Mouse (Mus musculus) lung, embryonic 15.5 days (tissue): ENCODE results near the gene Klk7. TPM values are rescaled to one million over a fixed set of nuclear protein-coding genes. Genes with fewer than 3 reads are reported as not detected.

Experiments used
- ATAC-seq: fragments of 200-750 bp; cut with Nextera tagmentation; 2 replicates; pipeline ENCODE4 v1.8.0; 2017; ENCODE audit warnings: moderate number of reproducible peaks, borderline replicate concordance; ENCODE audit not compliant: low FRiP score, low TSS enrichment; ENCODE audit errors: extremely low read depth
- H3K27ac ChIP-seq: fragments of 300-500 bp; sonication (generic); 2 replicates; pipeline ENCODE4 v1.5.1; 2015; ENCODE audit warnings: moderate library complexity, mild to moderate bottlenecking, inconsistent platforms
- H3K27me3 ChIP-seq: fragments of 300-500 bp; sonication (generic); 2 replicates; pipeline ENCODE4 v1.6.1; 2015; ENCODE audit warnings: inconsistent platforms
- H3K36me3 ChIP-seq: fragments of 300-500 bp; sonication (generic); 2 replicates; pipeline ENCODE4 v1.6.1; 2015; ENCODE audit warnings: inconsistent platforms
- H3K4me1 ChIP-seq: fragments of 300-500 bp; sonication (generic); 2 replicates; pipeline ENCODE4 v1.6.1; 2015; ENCODE audit warnings: inconsistent platforms
- H3K4me2 ChIP-seq: fragments of 300-500 bp; sonication (generic); 2 replicates; pipeline ENCODE4 v1.6.1; 2015; ENCODE audit warnings: inconsistent platforms, mild to moderate bottlenecking, moderate library complexity
- H3K4me3 ChIP-seq: fragments of 300-500 bp; sonication (generic); 2 replicates; pipeline ENCODE4 v1.5.1; 2015; ENCODE audit warnings: mild to moderate bottlenecking, inconsistent platforms
- H3K9ac ChIP-seq: fragments of 300-500 bp; sonication (generic); 2 replicates; pipeline ENCODE4 v1.6.1; 2015; ENCODE audit warnings: inconsistent platforms
- H3K9me3 ChIP-seq: fragments of 300-500 bp; sonication (generic); 2 replicates; pipeline ENCODE4 v1.6.1; 2016; ENCODE audit warnings: inconsistent platforms
- WGBS: fragments of 180-500 bp; shearing (Covaris S2); methylation state at CpG from one replicate; pipeline ENCODE4 v1.1.7; 2015; 5-methylcytosine and 5-hydroxymethylcytosine counted together
- polyA plus RNA-seq: library from polyadenylated mRNA; unstranded; fragments of >200 nt; fragmentation: Nextera tagmentation; extraction: Ambion mirVana; gene quantifications from 2 replicates; pipeline ENCODE4 v1.2.1, GENCODE M21; 2015

Klk7 gene
- polyA plus RNA-seq, 1 experiment from 2014 or later: not detected

DNA sequence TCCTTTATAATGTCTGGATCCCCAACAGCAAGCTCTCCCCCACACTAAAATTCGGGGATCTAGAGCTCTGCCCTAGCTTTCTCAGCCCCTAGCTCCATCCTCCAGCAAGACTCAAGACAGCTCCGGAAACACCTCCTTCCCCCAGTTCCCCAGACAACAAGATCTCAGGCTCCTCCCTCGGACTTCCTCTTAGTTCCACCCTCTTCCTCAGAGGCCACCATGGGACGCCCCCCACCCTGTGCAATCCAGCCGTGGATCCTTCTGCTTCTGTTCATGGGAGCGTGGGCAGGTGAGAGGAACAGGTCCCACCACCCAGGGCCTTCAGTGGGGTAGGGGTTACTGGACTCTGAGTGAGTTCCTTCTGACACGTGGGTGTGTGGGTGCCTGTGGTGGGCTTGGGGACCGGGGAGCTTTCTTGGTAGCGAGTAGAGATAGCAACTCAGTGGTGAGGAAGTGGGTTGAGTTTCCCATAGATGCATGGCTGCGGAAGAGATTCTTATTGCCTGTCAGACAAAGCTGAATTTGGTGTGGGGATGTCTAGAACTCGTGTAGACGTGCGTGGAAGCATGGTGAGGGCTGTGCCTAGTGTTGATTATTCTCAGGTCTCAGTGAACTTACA lies 13.1 kb upstream of the Klk7 start:
- Histone ChIP-seq H3K4me3 (peak overlapping the region; percentile 55), H3K4me2 (peak overlapping the region; percentile 87), H3K27ac (no peak overlapping the region), H3K4me1 (peaks cover 22% of the 10 kb centered on the region), H3K36me3 (no peaks in the 10 kb centered on the region), H3K9ac (peak overlapping the region; percentile 38), H3K27me3 (peaks cover 9% of the 10 kb centered on the region; the same call in 1 of the 2 replicates), H3K9me3 (no peaks in the 10 kb centered on the region)
- WGBS: 36% methylated on average over 13 of the region's 13 CpGs
- ATAC-seq: peak; percentile 58; the same call in 1 of the 2 replicates

DNA sequence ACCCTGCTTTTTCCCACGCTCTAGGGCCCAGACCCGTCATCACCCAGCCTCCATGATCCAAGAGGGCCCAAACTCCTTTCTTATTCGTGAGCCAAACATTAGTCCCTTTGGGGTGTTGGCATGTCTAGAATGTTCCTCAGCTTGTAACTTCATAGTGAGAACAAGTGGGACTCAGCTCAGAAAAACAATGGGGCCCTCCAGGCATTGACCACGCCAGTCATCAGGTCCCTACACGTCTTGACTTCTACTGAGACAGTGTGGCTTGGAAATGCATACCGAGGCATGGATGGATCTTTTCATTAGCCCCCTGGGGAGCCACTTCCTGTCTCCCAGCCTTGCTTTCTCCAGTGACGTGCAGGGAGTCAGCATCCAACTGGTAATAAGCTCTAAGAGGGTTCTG lies 11.2 kb upstream of the Klk7 start:
- no peak overlapping the region for H3K4me3 ChIP-seq
- WGBS: 66% methylated on average over 7 of the region's 7 CpGs

DNA sequence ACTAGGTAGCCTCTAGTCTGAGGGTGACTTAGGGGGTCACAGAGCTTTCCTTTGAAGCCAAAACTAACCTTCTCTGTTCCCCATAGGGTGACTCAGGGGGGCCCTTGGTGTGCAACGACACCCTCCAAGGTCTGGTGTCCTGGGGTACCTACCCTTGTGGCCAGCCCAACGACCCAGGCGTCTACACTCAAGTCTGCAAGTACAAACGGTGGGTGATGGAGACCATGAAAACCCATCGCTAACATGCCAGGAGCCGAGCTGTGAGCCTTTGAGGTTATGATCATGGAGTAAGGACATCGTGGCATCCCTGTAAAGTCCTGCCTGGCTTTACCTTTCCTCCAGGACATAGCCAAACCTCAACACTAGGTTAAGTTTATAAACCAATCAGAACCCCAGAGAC lies 4.1 kb downstream of the Klk7 start:
- Histone ChIP-seq H3K4me2 (no peak overlapping the region), H3K4me3 (no peak overlapping the region), H3K9me3 (no peaks in the 10 kb centered on the region), H3K36me3 (no peaks in the 10 kb centered on the region), H3K4me1 (no peaks in the 10 kb centered on the region), H3K9ac (no peak overlapping the region), H3K27me3 (no peaks in the 10 kb centered on the region), H3K27ac (no peak overlapping the region)
- no peak for ATAC-seq
- WGBS: 86% methylated on average over 7 of the region's 7 CpGs

More for the DNA sequence above, 11.2 kb upstream of the Klk7 start:
- no peak overlapping the region for H3K4me2 ChIP-seq
- ATAC-seq: no peak
- peaks cover 9% of the 10 kb centered on the region; the same call in 1 of the 2 replicates for H3K27me3 ChIP-seq
- no peak overlapping the region for H3K9ac ChIP-seq
- peaks cover 22% of the 10 kb centered on the region for H3K4me1 ChIP-seq
- H3K9me3 ChIP-seq: no peaks in the 10 kb centered on the region
- no peaks in the 10 kb centered on the region for H3K36me3 ChIP-seq
- H3K27ac ChIP-seq: no peak overlapping the region

DNA sequence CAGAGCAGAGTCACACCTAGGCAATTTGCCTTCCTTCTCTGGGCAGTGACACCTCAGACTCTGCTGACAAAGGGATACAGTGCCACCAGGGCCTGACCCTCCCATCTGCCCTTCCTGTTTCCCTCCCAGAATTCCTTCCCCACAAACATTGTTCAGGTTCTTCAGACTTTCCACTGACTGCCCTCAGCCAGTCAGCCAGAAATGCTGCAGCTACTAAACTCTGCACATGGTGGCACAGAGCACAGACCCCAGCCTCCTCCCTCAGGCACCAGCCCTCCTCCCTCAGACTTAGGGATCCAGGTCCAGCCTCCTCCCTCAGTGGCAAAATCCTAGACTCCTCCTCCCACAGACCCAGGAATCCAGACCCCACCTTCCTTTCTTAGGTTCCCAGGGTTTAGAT lies 5.7 kb downstream of the Klk7 start:
- H3K36me3 ChIP-seq: no peaks in the 10 kb centered on the region
- no peak overlapping the region for H3K27ac ChIP-seq
- H3K9me3 ChIP-seq: no peaks in the 10 kb centered on the region
- no peaks in the 10 kb centered on the region for H3K27me3 ChIP-seq
- H3K9ac ChIP-seq: no peak overlapping the region
- H3K4me1 ChIP-seq: no peaks in the 10 kb centered on the region
- no peak overlapping the region for H3K4me3 ChIP-seq
- no peak overlapping the region for H3K4me2 ChIP-seq
- no peak for ATAC-seq

DNA sequence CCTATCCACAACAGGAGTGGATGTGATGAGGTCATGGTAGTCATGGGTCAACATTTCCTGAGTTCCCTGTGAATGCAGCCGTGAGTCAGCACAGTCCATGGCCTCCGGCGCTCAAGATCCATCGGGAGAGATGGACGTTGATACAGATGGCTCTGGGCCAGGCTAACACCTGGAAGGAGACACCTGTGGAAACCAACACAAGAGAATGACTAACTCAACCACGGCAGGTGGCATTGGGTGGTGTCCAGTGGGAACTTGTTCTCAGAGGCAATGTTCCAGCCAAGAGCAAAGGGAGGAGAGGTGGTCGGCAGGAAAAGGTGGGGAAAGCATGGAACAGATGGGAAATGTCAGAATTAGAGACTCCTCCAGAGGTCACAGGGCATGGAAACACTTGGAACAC lies 10.5 kb downstream of the Klk7 start:
- ATAC-seq: no peak
- H3K4me3 ChIP-seq: no peak overlapping the region
- H3K27ac ChIP-seq: no peak overlapping the region
- WGBS: 80% methylated on average over 7 of the region's 7 CpGs
- no peaks in the 10 kb centered on the region for H3K9me3 ChIP-seq
- no peaks in the 10 kb centered on the region for H3K4me1 ChIP-seq
- H3K27me3 ChIP-seq: no peaks in the 10 kb centered on the region
- no peak overlapping the region for H3K4me2 ChIP-seq
- no peak overlapping the region for H3K9ac ChIP-seq
- no peaks in the 10 kb centered on the region for H3K36me3 ChIP-seq

DNA sequence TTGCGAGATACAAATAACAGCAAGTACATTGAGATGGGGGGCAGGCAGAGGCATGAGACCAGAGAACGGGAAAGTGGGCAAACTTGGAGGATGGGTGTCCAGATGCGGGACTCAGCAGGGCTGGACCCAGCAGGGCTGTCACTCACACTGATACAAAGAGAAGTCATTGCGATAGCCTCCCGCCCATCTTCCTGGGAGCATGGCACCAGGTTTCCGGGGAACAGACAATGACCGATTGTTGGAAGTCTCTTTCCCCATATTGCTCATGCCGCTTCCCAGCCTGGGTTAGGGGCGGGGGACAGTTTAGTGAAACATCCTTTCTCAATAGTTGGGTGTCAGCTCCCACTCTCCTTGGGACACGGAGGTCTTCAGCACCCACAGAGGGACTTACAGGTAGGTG lies 13.1 kb downstream of the Klk7 start, which contains the start of gene Klk6:
Gene Klk6, plus strand, starts transcription at position 301 of the 400 bp plus-strand sequence.
- Histone ChIP-seq H3K27ac (no peak within 1 kb of the TSS), H3K36me3 (no peaks in the 10 kb centered on the region), H3K4me1 (no peaks in the 10 kb centered on the region), H3K4me3 (no peak within 1 kb of the TSS), H3K9me3 (no peaks in the 10 kb centered on the region), H3K4me2 (no peak within 1 kb of the TSS), H3K27me3 (no peaks in the 10 kb centered on the region), H3K9ac (no peak within 1 kb of the TSS)
- WGBS: 67% methylated on average over 10 of the region's 10 CpGs
- ATAC-seq: no peak

DNA sequence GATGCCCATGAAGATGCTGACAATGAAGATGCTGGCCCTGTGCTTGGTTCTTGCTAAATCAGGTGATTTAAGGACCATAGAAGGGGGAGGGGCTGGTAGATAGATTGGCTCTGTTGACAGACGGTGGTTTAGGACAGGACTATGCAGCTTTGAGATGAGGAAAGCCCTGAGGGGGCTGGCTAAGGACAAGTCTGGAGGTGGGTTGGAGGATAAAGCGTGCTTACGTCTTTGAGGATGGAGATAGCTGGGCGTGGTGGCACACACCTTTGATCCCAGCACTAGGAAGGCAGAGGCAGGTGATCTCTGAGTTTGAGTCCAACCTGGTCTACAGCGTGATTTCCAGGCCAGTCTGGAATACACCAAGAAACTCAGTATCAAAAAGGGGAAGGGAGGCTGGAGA lies 15.0 kb downstream of the Klk7 start:
- Histone ChIP-seq H3K9me3 (no peaks in the 10 kb centered on the region), H3K36me3 (no peaks in the 10 kb centered on the region), H3K27me3 (no peaks in the 10 kb centered on the region), H3K4me3 (no peak overlapping the region), H3K4me1 (no peaks in the 10 kb centered on the region), H3K27ac (no peak overlapping the region), H3K9ac (no peak overlapping the region), H3K4me2 (no peak overlapping the region)
- no peak for ATAC-seq
- WGBS: 83% methylated on average over 5 of the region's 5 CpGs

DNA sequence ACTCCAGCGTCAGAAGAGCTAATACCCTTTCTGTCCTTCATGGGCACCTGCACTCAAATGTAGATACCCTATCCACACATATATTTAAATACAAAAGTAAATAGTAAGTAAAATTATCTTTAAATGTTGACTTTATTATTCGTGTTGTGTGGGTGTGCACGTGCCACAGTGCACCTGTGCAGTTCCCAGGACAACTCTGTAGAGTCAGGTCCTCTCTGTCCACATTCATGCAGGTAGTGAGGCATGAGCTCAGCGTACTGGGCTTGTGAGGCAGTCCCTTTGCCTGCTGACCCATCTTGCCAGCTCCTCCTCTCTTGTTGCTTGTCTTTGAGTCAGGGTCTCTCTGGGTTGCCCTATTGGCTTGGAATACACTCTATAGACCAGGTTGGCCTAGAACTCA lies 16.6 kb downstream of the Klk7 start:
- WGBS: 70% methylated on average over 4 of the region's 4 CpGs
- no peak overlapping the region for H3K4me3 ChIP-seq
- no peak overlapping the region for H3K4me2 ChIP-seq
- no peak overlapping the region for H3K9ac ChIP-seq
- no peak for ATAC-seq
- no peak overlapping the region for H3K27ac ChIP-seq
- H3K27me3 ChIP-seq: no peaks in the 10 kb centered on the region
- no peaks in the 10 kb centered on the region for H3K9me3 ChIP-seq
- H3K36me3 ChIP-seq: no peaks in the 10 kb centered on the region
- no peaks in the 10 kb centered on the region for H3K4me1 ChIP-seq

DNA sequence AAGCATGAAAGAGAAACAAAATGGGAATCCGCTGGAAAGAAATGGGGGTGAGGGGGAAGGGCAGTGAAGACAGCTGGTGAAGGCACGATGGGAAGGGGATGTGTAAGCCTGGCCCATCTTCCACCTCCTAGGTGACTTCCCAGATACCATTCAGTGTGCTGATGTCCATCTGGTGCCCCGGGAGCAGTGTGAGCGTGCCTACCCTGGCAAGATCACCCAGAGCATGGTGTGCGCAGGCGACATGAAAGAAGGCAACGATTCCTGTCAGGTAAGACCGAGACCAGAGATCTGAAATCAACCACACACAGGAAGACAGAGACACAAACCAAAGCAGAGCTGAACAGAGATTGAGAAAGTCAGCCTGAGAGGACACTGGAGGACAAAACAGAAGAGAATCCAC lies 17.9 kb downstream of the Klk7 start:
- H3K36me3 ChIP-seq: no peaks in the 10 kb centered on the region
- H3K9ac ChIP-seq: no peak overlapping the region
- 88% methylated on average over 8 of the region's 8 CpGs for WGBS
- no peak overlapping the region for H3K4me2 ChIP-seq
- ATAC-seq: no peak
- H3K4me1 ChIP-seq: no peaks in the 10 kb centered on the region
- no peaks in the 10 kb centered on the region for H3K27me3 ChIP-seq
- no peak overlapping the region for H3K4me3 ChIP-seq
- no peak overlapping the region for H3K27ac ChIP-seq
- no peaks in the 10 kb centered on the region for H3K9me3 ChIP-seq

DNA sequence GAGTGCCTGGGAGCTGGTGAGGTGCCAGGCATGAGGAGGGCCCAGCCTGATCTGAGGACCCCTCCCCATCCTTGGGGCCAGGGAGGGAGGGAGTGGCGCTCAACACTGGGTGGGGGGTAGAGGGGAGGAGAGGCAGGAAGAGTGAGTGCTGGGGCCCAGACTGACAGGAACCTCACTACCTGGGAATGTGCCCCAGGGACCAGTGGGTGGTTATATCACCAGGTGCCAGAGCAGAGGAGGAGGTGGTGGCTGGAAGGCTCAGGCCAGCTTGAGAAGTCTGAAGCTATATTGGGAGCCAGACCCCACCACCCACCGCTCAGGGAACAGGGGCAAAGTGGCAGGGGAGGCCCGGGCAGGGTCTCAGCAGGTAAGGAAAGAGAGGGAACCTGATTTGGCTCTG lies 30.6 kb downstream of the Klk7 start, which contains the start of gene Klk5:
Gene Klk5, plus strand, starts transcription at position 271 of the 400 bp plus-strand sequence.
- no peak for ATAC-seq
- Histone ChIP-seq H3K4me2 (no peak within 1 kb of the TSS), H3K27me3 (no peaks in the 10 kb centered on the region), H3K9ac (no peak within 1 kb of the TSS), H3K9me3 (no peaks in the 10 kb centered on the region), H3K4me1 (no peaks in the 10 kb centered on the region), H3K36me3 (no peaks in the 10 kb centered on the region), H3K4me3 (no peak within 1 kb of the TSS), H3K27ac (no peak within 1 kb of the TSS)
- WGBS: 28% methylated on average over 3 of the region's 3 CpGs

DNA sequence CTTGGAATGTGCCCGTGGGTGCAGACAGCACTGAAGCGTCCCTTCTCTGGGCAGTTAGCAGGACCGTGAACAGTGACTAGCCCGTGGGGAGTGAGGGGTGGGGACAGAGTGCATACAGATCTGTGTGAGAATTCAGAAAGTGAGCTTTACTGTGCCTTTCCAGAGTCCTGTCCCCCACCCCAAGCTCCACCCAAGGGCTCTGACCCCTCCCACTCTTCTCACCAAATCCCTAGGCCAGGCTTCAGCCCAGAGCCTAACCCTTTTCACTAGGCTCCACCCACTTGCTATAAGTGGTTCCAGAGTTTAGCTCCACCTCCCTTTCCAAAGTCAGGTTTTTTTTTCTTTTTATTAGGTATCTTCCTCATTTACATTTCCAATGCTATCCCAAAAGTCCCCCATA lies 32.7 kb downstream of the Klk7 start:
- Histone ChIP-seq H3K9ac (no peak overlapping the region), H3K4me1 (no peaks in the 10 kb centered on the region), H3K4me3 (no peak overlapping the region), H3K27ac (no peak overlapping the region), H3K4me2 (no peak overlapping the region), H3K27me3 (no peaks in the 10 kb centered on the region), H3K9me3 (no peaks in the 10 kb centered on the region), H3K36me3 (no peaks in the 10 kb centered on the region)
- no peak for ATAC-seq
- 86% methylated on average over 4 of the region's 4 CpGs for WGBS

DNA sequence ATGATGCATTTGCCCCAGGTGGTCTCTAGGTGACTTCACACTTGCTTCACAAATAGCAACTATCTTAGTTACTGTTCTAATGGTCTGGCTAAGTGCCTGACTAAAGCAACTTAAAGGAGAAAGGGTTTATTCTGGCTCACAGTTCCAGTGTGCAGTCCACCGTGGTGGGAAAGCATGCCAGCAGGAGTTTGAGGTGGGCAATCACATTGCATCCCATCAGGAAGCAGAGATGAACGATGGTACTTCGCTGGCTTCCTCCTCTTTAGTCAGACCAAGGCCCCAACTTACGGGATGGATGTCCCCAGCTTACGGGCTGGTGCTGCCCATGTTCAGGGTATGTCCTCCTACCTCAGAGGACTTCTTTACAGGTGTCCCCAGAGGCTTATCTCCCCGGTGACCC lies 40.5 kb downstream of the Klk7 start:
- Histone ChIP-seq H3K4me1 (no peaks in the 10 kb centered on the region), H3K36me3 (no peaks in the 10 kb centered on the region), H3K27ac (no peak overlapping the region), H3K4me3 (no peak overlapping the region), H3K9ac (no peak overlapping the region), H3K27me3 (no peaks in the 10 kb centered on the region), H3K4me2 (no peak overlapping the region), H3K9me3 (no peaks in the 10 kb centered on the region)
- no peak for ATAC-seq
- 83% methylated on average over 6 of the region's 6 CpGs for WGBS
